Mouse (Mus musculus): Measurements from ENCODE around the gene Cfd.
"Not testable (repeated sequence)": the region's sequence is repeated elsewhere in the genome, so short reads cannot be mapped to it uniquely, and the experiment has no call there.

DNA sequence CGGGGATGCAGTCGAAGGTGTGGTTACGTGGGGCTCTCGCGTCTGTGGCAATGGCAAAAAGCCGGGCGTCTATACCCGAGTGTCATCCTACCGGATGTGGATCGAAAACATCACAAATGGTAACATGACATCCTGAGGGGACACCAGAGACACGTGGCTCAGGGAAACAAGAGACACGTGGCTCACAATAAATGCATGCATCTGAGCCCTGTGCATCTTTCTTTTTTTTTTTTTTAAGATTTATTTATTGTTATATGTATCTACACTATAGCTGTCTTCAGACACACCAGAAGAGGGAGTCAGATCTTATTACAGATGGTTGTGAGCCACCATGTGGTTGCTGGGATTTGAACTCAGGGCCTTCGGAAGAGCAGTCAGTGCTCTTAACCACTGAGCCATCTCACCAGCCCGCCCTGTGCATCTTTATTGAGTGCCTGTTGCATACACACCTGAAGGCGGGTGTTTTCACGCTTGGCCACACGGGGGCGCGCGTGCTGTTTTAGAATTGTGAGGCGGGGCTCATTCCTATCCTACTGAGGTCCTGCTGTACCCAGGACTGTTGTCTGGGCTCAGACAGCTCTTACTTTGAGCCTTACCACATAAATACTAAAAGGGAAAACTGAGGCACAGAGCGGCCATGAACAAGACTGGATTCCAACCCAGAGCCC, 1.9 kb downstream of the Cfd start:
- TF ChIP-seq CTCF (conservative IDR thresholded peaks at IDR 0.05; ENCODE audit: insufficient read depth, insufficient read length, low read depth, low read length): peak; percentile 79
- not testable (repeated sequence) for TF ChIP-seq POLR2A (IDR thresholded peaks at IDR 0.05; ENCODE audit: low read depth, low read length)
